Mouse (Mus musculus) MEL (cell line): ENCODE results near the gene Rap1gds1.

Experiments used
- BHLHE40 ChIP-seq: IDR thresholded peaks from 2 replicates; pipeline ENCODE4 v1.6.1; 2012; ENCODE audit warnings: low read depth, mild to moderate bottlenecking, inconsistent platforms, low read length, improper control_type of control experiment, borderline replicate concordance
- CHD1 ChIP-seq: IDR thresholded peaks from 2 replicates; pipeline ENCODE4 v1.6.1; 2012; ENCODE audit warnings: low read depth, mild to moderate bottlenecking, inconsistent platforms, low read length, improper control_type of control experiment
- CTCF ChIP-seq, 3 experiments: IDR thresholded peaks in 2 of 3; conservative IDR thresholded peaks in 1 of 3; 2 replicates each; pipeline ENCODE4 v1.5.1; 2011 to 2012; ENCODE audit warnings: low read length in 3 of 3, low read depth in 2 of 3, mild to moderate bottlenecking in 2 of 3, improper control_type of control experiment in 1 of 3, inconsistent platforms in 1 of 3, mixed read lengths in 1 of 3, moderate library complexity in 1 of 3; ENCODE audit not compliant: control insufficient read depth in 1 of 3, insufficient read depth in 1 of 3, poor library complexity in 1 of 3, severe bottlenecking in 1 of 3
- E2F4 ChIP-seq: IDR thresholded peaks from 2 replicates; pipeline ENCODE4 v1.6.1; 2011; ENCODE audit warnings: low read depth, low read length, improper control_type of control experiment, borderline replicate concordance
- MAFK ChIP-seq: IDR thresholded peaks from 2 replicates; pipeline ENCODE4 v1.6.1; 2011; ENCODE audit warnings: low read depth, mild to moderate bottlenecking, low read length, improper control_type of control experiment, borderline replicate concordance
- MAX ChIP-seq: IDR thresholded peaks from 2 replicates; pipeline ENCODE4 v1.6.1; 2011; ENCODE audit warnings: low read length, improper control_type of control experiment
- MEF2A ChIP-seq: IDR thresholded peaks from 2 replicates; pipeline ENCODE4 v1.6.1; 2014; ENCODE audit warnings: low read depth, mild to moderate bottlenecking, inconsistent platforms, low read length, improper control_type of control experiment; ENCODE audit not compliant: poor library complexity, insufficient replicate concordance, severe bottlenecking; ENCODE audit errors: extremely low read depth
- POLR2A ChIP-seq, 2 experiments: IDR thresholded peaks; 2 replicates each; pipeline ENCODE4 v1.6.1; 2011 to 2012; ENCODE audit warnings: low read length in 2 of 2, mild to moderate bottlenecking in 2 of 2, control low read depth in 1 of 2, improper control_type of control experiment in 1 of 2, low read depth in 1 of 2, moderate library complexity in 1 of 2; ENCODE audit not compliant: control insufficient read depth in 1 of 2, insufficient read depth in 1 of 2, poor library complexity in 1 of 2
- RAD21 ChIP-seq: IDR thresholded peaks from 2 replicates; pipeline ENCODE4 v1.6.1; 2011; ENCODE audit warnings: mild to moderate bottlenecking, low read depth, low read length, improper control_type of control experiment
- SIN3A ChIP-seq: IDR thresholded peaks from 2 replicates; pipeline ENCODE4 v1.6.1; 2012; ENCODE audit warnings: low read length, improper control_type of control experiment, inconsistent platforms

DNA sequence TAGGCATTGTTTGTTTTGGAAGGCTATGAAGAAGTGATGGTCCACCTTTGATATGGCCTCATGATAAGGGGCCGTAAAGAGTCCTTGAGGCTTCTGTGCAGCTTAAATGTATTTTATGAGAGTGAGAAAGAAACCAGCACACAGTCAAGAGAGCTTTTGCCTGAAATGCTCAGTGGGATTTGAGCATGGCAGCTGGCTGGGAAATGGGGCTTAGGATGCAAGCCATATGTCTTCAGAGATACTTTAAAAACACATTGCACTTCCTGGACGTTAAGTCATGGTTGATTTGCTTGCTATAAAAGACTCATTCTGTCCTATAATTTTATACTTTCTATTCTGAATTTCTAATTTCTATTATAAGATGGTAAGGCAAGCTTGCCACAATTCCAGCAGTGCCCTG, 28.9 kb upstream of the Rap1gds1 start:
- no peak for TF ChIP-seq POLR2A (IDR thresholded peaks at IDR 0.05; ENCODE audit: control insufficient read depth in 1 of 2, insufficient read depth in 1 of 2, low read depth in 1 of 2, low read length in 2 of 2, poor library complexity in 1 of 2)
- no peak for TF ChIP-seq CHD1
- TF ChIP-seq CTCF (IDR thresholded peaks at IDR 0.05 in 2 of 3, conservative IDR thresholded peaks at IDR 0.05 in 1 of 3; ENCODE audit: control insufficient read depth in 1 of 3, insufficient read depth in 1 of 3, low read depth in 2 of 3, low read length in 3 of 3, poor library complexity in 1 of 3, severe bottlenecking in 1 of 3), result no peak
- TF ChIP-seq MAX, result no peak
- no peak for TF ChIP-seq SIN3A
- no peak for TF ChIP-seq MEF2A
- no peak for TF ChIP-seq MAFK
- TF ChIP-seq RAD21, result no peak
- no peak for TF ChIP-seq BHLHE40
- TF ChIP-seq E2F4, result no peak
